Mouse (Mus musculus) natural killer cell, adult 2 months (primary cell): ENCODE results near the gene Gnb5.

Experiments
- DNase-seq, 2 experiments: peaks; one replicate each; pipeline ENCODE4 v3.0.0; 2022; ENCODE audit warnings: low spot score in 2 of 2

The Gnb5 gene

DNA sequence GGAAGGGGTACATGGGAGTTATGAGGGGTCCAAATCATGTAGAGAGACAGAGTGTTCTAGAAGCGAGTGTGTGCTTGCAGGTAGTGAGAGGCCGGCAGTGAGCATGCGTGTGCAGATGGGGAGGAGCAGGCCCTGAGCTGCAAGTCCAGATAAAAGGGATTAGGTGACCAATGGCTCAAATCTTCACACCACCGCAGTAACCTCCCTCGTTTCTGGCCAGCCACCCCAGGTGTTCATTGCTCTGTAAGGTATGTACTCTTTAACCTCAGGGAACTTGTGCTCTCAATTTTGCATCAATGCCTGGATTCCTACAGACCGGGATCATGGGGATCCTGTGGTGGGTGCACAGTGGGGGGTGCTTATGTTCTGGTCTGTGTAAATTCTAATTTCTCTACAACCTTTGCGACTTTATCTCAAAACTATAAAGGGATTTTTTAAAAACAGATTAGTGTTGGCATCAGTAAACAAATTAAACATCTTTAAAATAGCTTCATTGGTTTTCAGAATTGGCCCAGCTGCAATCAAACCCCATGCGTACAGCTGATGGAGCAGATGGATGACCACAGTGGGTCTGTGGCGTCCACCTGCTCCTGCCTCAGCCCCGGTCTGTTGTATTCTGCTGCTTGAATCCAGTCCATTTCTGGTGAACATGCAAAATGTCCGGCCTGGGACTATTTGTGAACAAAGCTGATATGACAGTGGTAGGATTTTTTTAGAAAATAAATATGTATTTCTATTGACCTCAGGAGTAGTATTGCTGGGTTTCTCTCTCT, at the start of gene Gnb5:
Gnb5 (plus strand) TSS at position 163 of the 773 bp plus-strand sequence.
- no peak for DNase-seq

DNA sequence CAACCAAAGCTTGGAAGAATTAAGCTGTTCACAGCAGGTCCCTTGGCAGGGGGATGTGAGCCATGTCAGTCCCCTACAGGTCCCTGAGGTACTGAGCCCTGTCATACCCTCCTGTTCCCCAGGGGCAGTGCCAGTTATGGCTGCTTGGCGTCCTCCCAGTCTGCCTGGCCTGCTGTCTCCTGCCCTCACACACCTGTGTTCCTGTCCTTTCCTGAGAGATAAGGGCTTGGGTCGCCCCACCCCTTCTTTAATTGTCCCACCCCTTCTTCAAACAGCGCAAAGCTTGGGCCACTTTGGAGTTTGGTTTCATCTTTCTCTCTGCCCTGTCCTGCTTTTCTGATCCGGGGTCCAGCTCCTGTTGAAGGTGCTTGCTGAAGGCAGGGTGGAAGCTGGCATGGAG, 47.3 kb upstream of the Gnb5 start:
- no peak for DNase-seq

DNA sequence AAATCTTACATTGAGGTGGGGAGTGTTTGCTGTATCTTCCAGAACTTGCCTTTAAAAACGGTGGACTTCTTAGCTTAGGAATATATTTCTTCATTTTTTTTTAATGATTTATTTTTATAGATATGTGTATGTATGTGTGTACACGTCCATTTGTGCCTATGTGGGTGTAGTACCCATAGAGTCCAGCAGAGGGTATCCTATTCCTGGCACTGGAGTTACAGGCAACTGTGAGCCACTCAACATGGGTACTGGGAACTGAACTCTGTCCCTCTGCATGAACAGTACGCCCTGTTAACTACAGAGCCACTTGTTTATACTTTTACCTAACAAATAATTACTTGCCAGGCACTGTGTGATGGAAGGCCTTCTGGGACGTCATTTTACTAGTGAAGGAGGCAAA, 46.4 kb upstream of the Gnb5 start:
- no peak for DNase-seq

DNA sequence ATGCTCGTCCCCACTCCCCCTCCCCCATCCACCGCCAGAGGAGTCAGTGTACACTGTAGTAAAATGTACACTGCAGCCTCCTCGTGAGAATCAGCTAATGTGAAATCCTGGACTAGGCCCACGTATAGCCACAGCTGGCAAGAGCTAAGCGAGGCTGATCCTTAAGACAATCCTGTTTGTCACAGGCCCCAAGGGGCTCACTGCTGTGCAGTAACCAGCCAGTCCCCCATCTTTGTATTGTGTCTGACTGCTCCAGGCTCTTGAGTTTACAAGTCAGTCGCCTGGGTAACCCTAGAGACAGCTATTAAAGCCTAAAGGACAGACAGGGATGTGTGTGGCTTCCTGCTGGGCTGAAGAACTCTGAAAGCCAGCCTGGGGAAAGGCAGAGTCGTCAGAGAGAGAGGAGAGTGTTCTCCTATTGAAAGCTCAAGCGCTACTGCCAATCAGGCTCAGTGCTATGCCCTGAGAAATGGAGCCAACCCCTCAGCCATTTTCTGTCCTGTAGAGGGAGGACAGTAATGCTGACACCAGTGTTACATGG, 44.7 kb upstream of the Gnb5 start:
- no peak for DNase-seq

DNA sequence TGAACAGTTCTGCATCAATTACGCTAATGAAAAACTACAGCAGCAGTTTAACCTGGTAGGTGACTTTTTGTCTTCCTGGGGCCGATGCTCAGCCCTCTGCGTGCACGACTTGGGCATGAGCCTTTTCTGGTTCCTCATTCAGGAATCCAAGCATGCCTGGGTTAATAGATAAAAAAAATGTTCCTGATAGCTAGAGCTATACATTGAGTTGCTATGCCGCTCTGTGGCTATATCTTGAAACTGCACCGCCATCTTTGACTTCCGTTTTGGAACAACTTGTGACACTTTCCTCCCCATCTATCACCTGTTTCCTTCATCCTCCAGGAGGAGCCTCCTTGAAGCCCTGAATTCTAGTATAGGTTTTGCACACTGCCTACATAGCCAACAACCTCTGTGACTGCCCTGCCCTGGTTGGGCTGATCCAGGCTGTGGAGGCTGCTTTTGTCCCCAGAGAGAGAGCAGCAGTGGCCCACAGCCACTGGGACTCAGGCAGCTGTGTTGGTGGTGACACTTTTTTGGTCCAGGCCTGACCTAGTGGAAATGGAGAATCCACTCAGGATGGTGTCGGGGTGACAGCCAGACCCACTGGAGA, 43.8 kb upstream of the Gnb5 start:
- peak in 1 of 2 experiments; percentile 20 for DNase-seq

DNA sequence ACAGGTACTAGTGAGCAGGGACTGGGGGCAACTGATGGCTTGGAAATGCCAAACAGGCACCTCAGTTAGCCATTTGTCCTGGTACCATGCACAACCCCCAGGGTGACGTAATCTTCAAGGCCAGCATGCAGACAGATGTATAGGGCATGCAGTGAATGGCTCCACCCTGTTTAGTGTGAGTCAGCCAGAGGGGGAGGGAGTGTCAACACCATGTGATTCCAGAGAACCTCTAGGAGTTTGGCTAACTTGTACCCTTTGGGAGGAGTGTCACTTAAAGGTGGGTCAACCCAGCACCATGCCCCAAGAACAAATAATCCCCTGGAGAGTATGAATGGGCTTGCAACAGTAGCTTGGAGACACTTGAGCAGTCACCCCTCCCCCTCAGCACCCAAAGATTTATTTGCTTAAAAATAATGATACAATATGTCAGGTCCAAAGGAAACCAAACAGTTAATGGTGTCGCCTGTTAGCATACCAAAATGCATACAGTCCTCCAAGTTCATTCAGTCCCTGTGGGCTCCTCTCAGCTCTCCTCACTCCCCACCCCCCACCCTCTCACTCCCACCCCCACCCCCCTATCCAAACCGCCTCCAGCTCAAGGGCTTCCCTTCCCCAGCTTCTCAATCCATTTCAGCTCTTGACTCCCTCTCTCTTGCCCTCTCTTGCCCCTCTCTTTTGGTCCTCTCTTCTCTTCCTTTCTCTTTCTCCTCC, 41.9 kb upstream of the Gnb5 start:
- DNase-seq, result no peak

GRCm38 (mm10) chr9:75267147-75267546, 38.9 kb upstream of the Gnb5 start:
- no peak for DNase-seq

DNA sequence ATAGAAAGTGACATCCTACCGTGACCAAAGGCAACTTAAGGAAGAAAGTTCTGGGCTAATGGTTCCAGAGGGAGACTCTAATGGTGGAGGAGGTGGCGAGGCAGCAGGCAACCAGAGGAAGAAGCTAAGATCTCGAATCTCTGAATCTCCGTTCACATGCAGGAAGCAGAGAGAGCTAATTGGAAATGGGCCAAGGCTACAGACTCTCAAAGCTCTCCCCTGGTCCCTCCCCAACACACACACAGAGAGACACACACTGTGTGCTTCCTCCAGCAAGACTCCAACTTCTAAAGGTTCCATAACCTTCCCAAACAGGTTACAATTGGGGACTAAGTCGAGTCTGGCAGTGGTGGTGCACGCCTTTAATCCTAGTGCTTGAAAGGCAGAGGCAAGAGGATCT, 35.7 kb upstream of the Gnb5 start:
- no peak for DNase-seq

- no peak for DNase-seq
These were observed 34.5 kb upstream of the Gnb5 start for GRCm38 (mm10) chr9:75271539-75271938.

- no peak for DNase-seq
These were observed 32.4 kb upstream of the Gnb5 start for GRCm38 (mm10) chr9:75273646-75274045.

DNA sequence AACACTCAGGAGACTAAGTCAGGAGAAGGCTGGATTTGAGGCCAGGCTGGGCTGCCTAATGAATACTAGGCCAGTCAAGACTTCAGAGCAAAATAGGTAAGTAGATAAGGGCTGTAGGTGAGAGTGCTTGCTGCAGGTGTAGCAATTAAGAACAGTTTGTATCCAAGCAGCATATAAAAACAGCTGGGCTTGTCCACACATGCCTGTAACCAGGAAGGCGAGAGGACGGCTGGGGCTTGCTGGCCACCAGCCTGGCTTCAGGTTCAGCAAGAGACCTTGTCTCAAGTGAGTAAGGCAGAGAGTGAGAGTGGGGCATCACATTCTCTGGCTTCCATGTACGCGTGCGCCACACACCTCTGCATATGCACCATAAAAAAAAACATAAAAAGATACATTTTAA, 31.6 kb upstream of the Gnb5 start:
- DNase-seq, result no peak

DNA sequence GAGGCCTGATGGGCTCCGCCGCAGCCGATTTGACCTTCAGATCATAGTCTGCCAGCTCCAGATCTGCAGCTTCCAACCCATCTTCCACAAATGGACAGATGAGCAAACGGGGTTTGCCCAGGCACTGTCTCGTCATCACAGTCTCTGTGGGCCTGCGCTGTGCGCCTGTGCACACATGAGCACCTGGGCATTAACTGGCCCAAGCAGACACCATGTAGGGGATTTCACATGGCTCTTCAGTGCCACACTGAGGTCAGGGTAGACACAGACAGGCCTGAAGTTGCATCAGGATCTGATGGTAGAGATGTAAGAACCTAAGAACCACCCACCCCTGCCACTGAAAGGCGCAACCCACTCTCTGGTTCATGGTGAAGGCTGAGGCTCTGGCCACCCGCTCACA, 31.0 kb upstream of the Gnb5 start:
- DNase-seq, result no peak

GRCm38 (mm10) chr9:75280814-75281213, 25.3 kb upstream of the Gnb5 start:
- peak; percentile 18 to 53 for DNase-seq

DNA sequence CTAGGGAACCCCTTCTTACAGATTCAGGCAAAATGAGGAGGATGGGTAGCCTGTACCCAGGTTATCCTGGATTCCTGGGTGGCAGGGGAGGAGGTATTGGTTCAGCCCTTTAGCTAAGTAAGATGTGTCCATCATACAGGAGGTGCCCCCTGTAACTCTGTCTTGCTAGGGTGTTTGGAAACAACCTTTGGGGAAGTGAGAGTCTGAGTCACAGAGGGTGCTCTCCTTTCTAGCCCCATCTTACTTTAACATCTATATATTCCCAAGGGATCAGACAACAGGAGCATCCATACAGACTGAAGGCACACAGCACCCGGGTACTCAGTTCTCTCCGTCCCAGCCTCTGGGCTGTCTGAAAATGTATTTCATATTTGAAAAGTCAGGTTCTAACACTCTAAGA, 23.9 kb upstream of the Gnb5 start:
- DNase-seq, result no peak

GRCm38 (mm10) chr9:75282830-75283229, 23.3 kb upstream of the Gnb5 start:
- peak; percentile 10 to 33 for DNase-seq

DNA sequence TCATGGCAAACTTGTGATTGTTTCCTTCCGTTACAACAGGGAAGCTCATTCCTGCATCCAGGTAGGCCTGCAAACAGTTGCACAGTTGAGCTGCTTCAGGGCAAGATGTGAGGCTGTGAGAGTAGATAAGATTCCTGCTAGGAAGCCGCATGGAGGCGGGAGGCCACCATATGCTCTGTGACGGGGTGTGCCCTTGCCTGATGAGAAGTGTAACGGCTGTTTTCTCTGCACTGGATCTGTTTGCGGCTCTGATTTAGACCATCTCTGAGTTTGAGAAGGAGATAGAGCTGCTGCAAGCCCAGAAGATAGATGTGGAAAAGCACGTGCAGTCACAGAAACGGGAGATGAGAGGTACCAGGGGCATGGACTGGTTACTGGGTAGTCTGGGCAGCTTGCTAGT, 22.5 kb upstream of the Gnb5 start:
- DNase-seq, result no peak

DNA sequence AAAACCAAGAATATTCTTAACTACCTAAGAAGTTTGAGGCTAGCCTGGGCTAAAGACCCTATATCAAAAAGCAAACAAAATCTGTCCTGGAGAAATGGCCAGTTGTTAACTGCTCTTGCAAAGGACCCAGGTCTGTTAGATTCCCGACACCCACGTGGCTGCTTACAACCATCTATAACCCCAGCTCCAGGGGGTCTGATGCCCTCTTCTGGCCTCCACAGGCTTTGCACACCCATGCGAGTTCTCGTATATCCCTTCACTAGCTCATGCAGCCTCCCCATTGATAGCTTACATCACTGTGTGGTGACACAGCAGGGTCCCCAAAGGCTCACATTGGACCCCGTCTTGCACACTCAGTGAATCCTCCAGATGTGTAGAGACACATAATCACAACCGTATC, 20.7 kb upstream of the Gnb5 start:
- DNase-seq, result no peak

DNA sequence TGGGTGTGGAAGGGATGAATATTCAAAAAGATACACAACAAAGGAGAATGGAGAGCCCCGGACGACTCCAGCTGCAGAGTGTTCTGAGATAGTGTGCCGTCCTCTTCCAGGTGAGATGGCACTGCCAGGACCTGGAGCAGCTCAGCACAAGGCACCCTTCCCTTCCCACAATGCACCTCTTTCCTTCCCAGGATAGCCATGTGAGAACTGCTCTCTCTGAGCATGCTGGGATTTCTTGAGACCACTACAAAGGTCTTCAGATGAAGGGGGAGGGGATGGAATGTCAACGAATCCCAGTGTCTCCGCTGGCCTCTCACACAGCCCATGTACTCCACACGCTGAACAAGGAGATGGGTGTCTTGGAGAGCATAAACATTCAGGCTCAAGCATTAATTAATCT, 18.5 kb upstream of the Gnb5 start:
- DNase-seq, result no peak

GRCm38 (mm10) chr9:75289545-75289944, 16.5 kb upstream of the Gnb5 start:
- DNase-seq, result no peak

DNA sequence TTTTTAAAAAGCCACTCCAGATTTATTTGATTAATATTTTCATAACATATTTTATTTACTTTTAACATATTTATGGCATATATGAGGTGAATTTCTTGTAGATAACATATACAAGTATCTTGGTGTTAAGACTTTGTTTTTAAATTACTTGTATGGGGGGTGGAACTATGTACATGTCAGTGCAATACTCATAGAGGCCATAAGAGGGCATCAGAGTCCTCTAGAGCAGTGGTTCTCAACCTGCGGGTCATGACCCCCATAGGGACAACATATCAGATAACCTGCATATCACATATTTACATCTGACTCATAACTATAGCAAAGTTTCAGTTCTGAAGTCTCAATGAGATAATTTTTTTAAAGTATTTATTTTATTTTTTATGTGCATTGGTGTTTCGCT, 6.7 kb upstream of the Gnb5 start:
- peak in 1 of 2 experiments; percentile 25 for DNase-seq

DNA sequence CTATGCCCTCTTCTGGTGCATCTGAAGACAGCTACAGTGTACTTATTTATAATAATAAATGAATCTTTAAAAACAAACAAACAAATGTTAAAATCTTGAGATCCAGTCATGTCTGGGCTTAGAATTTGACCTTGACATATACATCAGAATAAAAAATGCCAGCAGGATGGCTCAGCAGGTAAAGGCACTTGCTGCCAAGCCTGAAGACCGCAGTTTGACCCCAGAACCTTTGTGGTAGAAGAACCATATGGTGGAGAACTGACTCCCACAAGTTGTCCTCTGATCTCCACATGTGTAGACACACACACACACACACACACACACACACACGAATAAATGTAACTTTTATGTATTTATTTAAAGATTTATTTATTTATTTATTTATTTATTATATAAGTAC, 3.1 kb upstream of the Gnb5 start:
- DNase-seq, result no peak

DNA sequence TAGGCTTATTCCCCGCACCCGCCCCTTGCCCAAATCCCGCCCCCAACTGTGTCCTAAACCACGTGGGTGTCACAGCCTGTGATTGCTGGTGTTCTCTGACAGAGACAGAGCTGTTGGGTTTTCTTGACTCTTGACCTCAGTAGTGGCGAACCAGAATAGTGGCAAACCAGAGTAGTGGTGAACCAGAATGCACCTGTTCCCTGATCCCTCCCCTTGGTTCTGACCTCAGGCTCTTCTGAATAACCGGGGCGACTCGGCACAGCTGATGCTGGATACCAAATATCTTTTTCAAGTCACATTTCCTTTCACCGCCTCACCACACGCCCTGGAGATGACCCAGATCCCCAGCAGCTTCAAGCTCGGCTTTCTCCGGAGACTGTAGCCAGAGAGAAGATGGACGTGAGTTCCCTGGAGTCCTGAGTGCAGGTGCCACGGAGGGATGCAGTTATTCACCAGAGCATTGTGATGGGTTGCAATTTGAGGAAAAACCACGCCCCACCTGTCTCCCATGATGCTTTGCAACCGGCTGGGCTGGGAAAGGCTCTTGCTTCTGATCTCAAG, 2.3 kb upstream of the Gnb5 start:
- DNase-seq, result peak in 1 of 2 experiments; percentile 13
